Mouse (Mus musculus): ENCODE measurements around the gene Tle2.

GRCm38 (mm10) chr10:81593935-81594334 lies 19.6 kb downstream of the Tle2 start:
- no peak for TF ChIP-seq RCOR1 (IDR thresholded peaks at IDR 0.05; ENCODE audit: low read depth, low read length)
- no peak for TF ChIP-seq GATA1 (IDR thresholded peaks at IDR 0.05; ENCODE audit: low read depth, low read length)
- no peak for TF ChIP-seq CTCF (IDR thresholded peaks at IDR 0.05 in 2 of 3, conservative IDR thresholded peaks at IDR 0.05 in 1 of 3; ENCODE audit: control insufficient read depth in 1 of 3, insufficient read depth in 1 of 3, low read depth in 2 of 3, low read length in 3 of 3, poor library complexity in 1 of 3, severe bottlenecking in 1 of 3)
- TF ChIP-seq MAX (IDR thresholded peaks at IDR 0.05; ENCODE audit: low read length), result no peak
- no peak for TF ChIP-seq ZKSCAN1 (IDR thresholded peaks at IDR 0.05; ENCODE audit: low read depth, low read length)
- no peak for TF ChIP-seq MEF2A (IDR thresholded peaks at IDR 0.05; ENCODE audit: extremely low read depth, insufficient replicate concordance, low read depth, low read length, poor library complexity, severe bottlenecking)
- no peak for TF ChIP-seq POLR2AphosphoS2 (IDR thresholded peaks at IDR 0.05; ENCODE audit: low read length)
- TF ChIP-seq POLR2A (IDR thresholded peaks at IDR 0.05; ENCODE audit: control insufficient read depth in 1 of 2, insufficient read depth in 1 of 2, low read depth in 1 of 2, low read length in 2 of 2, poor library complexity in 1 of 2), result no peak
- TF ChIP-seq MYC (IDR thresholded peaks at IDR 0.05; ENCODE audit: low read depth, low read length), result no peak
- TF ChIP-seq BHLHE40 (IDR thresholded peaks at IDR 0.05; ENCODE audit: borderline replicate concordance, low read depth, low read length), result no peak
- no peak for TF ChIP-seq EP300 (IDR thresholded peaks at IDR 0.05; ENCODE audit: low read depth in 1 of 2, low read length in 2 of 2)
- no peak for TF ChIP-seq HCFC1 (IDR thresholded peaks at IDR 0.05; ENCODE audit: low read depth, low read length)
- TF ChIP-seq POLR2AphosphoS5 (IDR thresholded peaks at IDR 0.05; ENCODE audit: borderline replicate concordance, low read depth, low read length), result no peak
- no peak for TF ChIP-seq MXI1 (IDR thresholded peaks at IDR 0.05; ENCODE audit: low read depth, low read length)

Measured in MEL (cell line).